Mouse (Mus musculus) cerebellum, postnatal 25 days (tissue): ENCODE results near the gene Nsun4.

Experiments used
- DNase-seq, 2 experiments: peaks; one replicate each; pipeline ENCODE4 v3.0.0; 2021; ENCODE audit warnings: mixed read lengths in 2 of 2

Nsun4 gene

GRCm38 (mm10) chr4:116053399-116053961 lies at the start of gene Nsun4:
Gene Nsun4 (minus strand): TSS chr4:116053876.
- DNase-seq = peak; percentile 90 to 92

- no peak for DNase-seq
Measured at GRCm38 (mm10) chr4:116100959-116101358, 47.3 kb upstream of the Nsun4 start.

GRCm38 (mm10) chr4:116097211-116097610 lies 43.5 kb upstream of the Nsun4 start:
- DNase-seq = no peak

GRCm38 (mm10) chr4:116096291-116096690 lies 42.6 kb upstream of the Nsun4 start:
- DNase-seq = peak in 1 of 2 experiments; percentile 27

- DNase-seq = peak; percentile 19 to 20
Measured at GRCm38 (mm10) chr4:116088510-116089249, 35.0 kb upstream of the Nsun4 start.

- no peak for DNase-seq
Measured at GRCm38 (mm10) chr4:116077240-116078095, 23.8 kb upstream of the Nsun4 start.

GRCm38 (mm10) chr4:116076369-116077231 lies 22.9 kb upstream of the Nsun4 start:
- peak; percentile 66 to 67 for DNase-seq

GRCm38 (mm10) chr4:116075631-116076368 lies 22.1 kb upstream of the Nsun4 start:
- DNase-seq = peak; percentile 81 to 82

- DNase-seq = peak; percentile 95 to 97
Measured at GRCm38 (mm10) chr4:116074861-116075620, 21.4 kb upstream of the Nsun4 start, which contains the start of the genes Uqcrh and Lrrc41. Gene Uqcrh (minus strand): TSS chr4:116075071. Gene Lrrc41 (plus strand): TSS chr4:116075269.

- no peak for DNase-seq
Measured at GRCm38 (mm10) chr4:116074145-116074675, 20.5 kb upstream of the Nsun4 start.

GRCm38 (mm10) chr4:116073146-116073545 lies 19.5 kb upstream of the Nsun4 start:
- DNase-seq = no peak

GRCm38 (mm10) chr4:116070116-116070515 lies 16.4 kb upstream of the Nsun4 start:
- no peak for DNase-seq

- no peak for DNase-seq
Measured at GRCm38 (mm10) chr4:116063855-116064254, 10.2 kb upstream of the Nsun4 start.

GRCm38 (mm10) chr4:116059012-116059726 lies 5.5 kb upstream of the Nsun4 start:
- DNase-seq = no peak

GRCm38 (mm10) chr4:116057559-116057958 lies 3.9 kb upstream of the Nsun4 start:
- no peak for DNase-seq

GRCm38 (mm10) chr4:116052526-116053293 lies 966 bp downstream of the Nsun4 start:
- peak; percentile 29 to 58 for DNase-seq

- no peak for DNase-seq
Measured at GRCm38 (mm10) chr4:116049211-116049610, 4.5 kb downstream of the Nsun4 start.

- no peak for DNase-seq
Measured at GRCm38 (mm10) chr4:116048130-116048920, 5.4 kb downstream of the Nsun4 start.
